Mouse (Mus musculus): ENCODE measurements around the gene Mecom.

- TF ChIP-seq CTCF (IDR thresholded peaks at IDR 0.05; ENCODE audit: control insufficient read depth, insufficient read depth, insufficient replicate concordance, low read depth, low read length) (no peak), POLR2A (IDR thresholded peaks at IDR 0.05; ENCODE audit: control insufficient read depth, low read depth, low read length) (no peak)
Observed at GRCm38 (mm10) chr3:30018202-30018601, 529.6 kb downstream of the Mecom start.
